ENCODE assay signal across 8 mouse cellular contexts in the genomic region with DNA sequence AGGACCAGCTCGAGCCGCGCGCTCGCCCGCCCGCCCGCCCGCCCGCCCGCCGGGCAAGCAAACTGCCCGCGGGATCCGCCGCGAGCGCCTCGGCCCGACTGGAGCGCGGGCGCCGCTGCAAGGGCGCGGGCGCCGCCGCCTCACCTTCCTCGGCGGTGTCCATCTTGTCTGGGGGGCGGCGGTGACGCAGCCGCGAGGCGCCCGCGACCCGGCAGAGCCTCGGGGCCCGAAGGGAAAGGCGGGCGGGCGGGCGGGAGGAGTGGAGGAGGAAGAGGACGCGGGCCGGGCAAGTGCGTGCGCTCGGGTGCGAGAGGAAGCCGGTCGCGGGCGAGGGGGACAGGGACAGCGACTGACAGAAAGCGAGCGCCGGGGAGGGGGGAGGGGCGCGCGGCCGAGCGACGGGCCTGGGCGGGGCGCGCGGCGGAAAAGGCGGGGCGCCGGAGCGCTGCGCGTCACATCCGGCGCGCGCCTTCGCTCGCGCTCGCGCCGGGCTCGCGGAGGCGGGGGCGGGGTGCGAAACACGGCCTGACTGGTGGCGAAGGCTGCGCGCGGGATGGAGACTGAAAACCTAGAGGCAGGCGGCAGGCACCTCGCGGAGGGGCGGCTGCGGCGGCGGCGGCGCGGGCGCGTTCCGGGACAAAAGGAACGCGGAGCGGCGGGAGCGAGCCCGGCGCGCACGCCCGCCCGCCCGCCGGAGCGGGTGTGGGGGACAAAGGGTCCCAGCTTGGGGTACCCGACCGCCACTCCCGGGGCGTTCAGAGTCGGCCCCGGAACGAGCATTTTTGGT. TPM values are rescaled to one million over a fixed set of nuclear protein-coding genes. Genes with fewer than 3 reads are reported as not detected.
DNase-seq lines count a peak whose midpoint lies in the region; ATAC-seq and TF ChIP-seq lines count a peak whose summit lies in the region.

A gene (minus strand): TSS at position 395 of the 787 bp plus-strand sequence.

- TF ChIP-seq POLR2A in MEL (IDR thresholded peaks at IDR 0.05; ENCODE audit: control insufficient read depth in 1 of 2, insufficient read depth in 1 of 2, low read depth in 1 of 2, low read length in 2 of 2, poor library complexity in 1 of 2), result peak; percentile 48 to 50; a peak in 2 of 4 replicates
- TF ChIP-seq POLR2A in olfactory bulb, adult 2 months (IDR thresholded peaks at IDR 0.05; ENCODE audit: insufficient read depth, low read depth, low read length), result peak; percentile 58; the same call in 1 of the 2 replicates

- no peak for TF ChIP-seq CTCF in MEL (IDR thresholded peaks at IDR 0.05 in 2 of 3, conservative IDR thresholded peaks at IDR 0.05 in 1 of 3; ENCODE audit: control insufficient read depth in 1 of 3, insufficient read depth in 1 of 3, low read depth in 2 of 3, low read length in 3 of 3, poor library complexity in 1 of 3, severe bottlenecking in 1 of 3)
- no peak for TF ChIP-seq CTCF in olfactory bulb, adult 2 months (IDR thresholded peaks at IDR 0.05; ENCODE audit: insufficient read depth, low read depth, low read length)

- no peak for TF ChIP-seq RAD21 in MEL (IDR thresholded peaks at IDR 0.05; ENCODE audit: low read depth, low read length)

- no peaks in the 10 kb centered on the region for H3K27me3 ChIP-seq in MEL (ENCODE audit: control insufficient read depth in 1 of 2, insufficient read depth in 2 of 2, low read length in 2 of 2)
- no peaks in the 10 kb centered on the region for H3K27me3 ChIP-seq in lung, embryonic 15.5 days

- H3K79me2 ChIP-seq in MEL (ENCODE audit: control insufficient read depth, insufficient read depth, low read length, poor library complexity), result peaks cover 51% of the 10 kb centered on the region

- peak within 1 kb of the TSS; percentile 91 for H3K27ac ChIP-seq in MEL (ENCODE audit: control insufficient read depth, low read depth, low read length)
- peak within 1 kb of the TSS; percentile 98 for H3K27ac ChIP-seq in lung, embryonic 15.5 days
- peak within 1 kb of the TSS; percentile 89 for H3K27ac ChIP-seq in olfactory bulb, adult 2 months (ENCODE audit: insufficient read depth, low read depth, low read length)

- H3K4me2 ChIP-seq in lung, embryonic 15.5 days, result peak within 1 kb of the TSS; percentile 72

- peak; percentile 91 for DNase-seq in MEL (ENCODE audit: low read depth, low spot score)
- DNase-seq in cerebellum, adult 8-10 months, result peak; percentile 91
- peak; percentile 65 for DNase-seq in layer of hippocampus, adult 9-10 months (ENCODE audit: low spot score)
- peak; percentile 81 to 84 for DNase-seq in thymus, adult 18-20 months

- ATAC-seq in frontal cortex, adult (ENCODE audit: low TSS enrichment), result peak; percentile 82
- ATAC-seq in hematopoietic stem cell, adult 5-6 weeks (replicated peaks in 1 of 2; ENCODE audit: insufficient read depth in 1 of 2, low FRiP score in 2 of 2, low TSS enrichment in 1 of 2, low read depth in 1 of 2, poor library complexity in 2 of 2, severe bottlenecking in 2 of 2), result peak; percentile 34 to 54
- peak; percentile 92 for ATAC-seq in lung, embryonic 15.5 days (ENCODE audit: borderline replicate concordance, extremely low read depth, low FRiP score, low TSS enrichment)

- peak within 1 kb of the TSS; percentile 97 for H3K4me3 ChIP-seq in MEL (ENCODE audit: control insufficient read depth in 1 of 2, insufficient read depth in 1 of 2, low read depth in 2 of 2, low read length in 2 of 2)
- peak within 1 kb of the TSS; percentile 94 for H3K4me3 ChIP-seq in lung, embryonic 15.5 days
- peak within 1 kb of the TSS; percentile 81 for H3K4me3 ChIP-seq in olfactory bulb, adult 2 months (ENCODE audit: insufficient read depth, low read depth, low read length)

- H3K9ac ChIP-seq in MEL (ENCODE audit: control insufficient read depth, low read depth, low read length, poor library complexity, severe bottlenecking), result peak within 1 kb of the TSS; percentile 97
- peak within 1 kb of the TSS; percentile 89 for H3K9ac ChIP-seq in lung, embryonic 15.5 days

- H3K9me3 ChIP-seq in MEL (replicated peaks; ENCODE audit: insufficient read depth, low read length), result no peaks in the 10 kb centered on the region
- no peaks in the 10 kb centered on the region for H3K9me3 ChIP-seq in lung, embryonic 15.5 days

- peaks cover 2 to 52% of the 10 kb centered on the region in 2 experiments; a peak in 3 of 4 replicates for H3K36me3 ChIP-seq in MEL (ENCODE audit: control insufficient read depth in 1 of 2, insufficient read depth in 2 of 2, low read length in 2 of 2)
- 0 out of 2 replicates have a peak, but pooled peaks cover 4% of the 10 kb centered on the region for H3K36me3 ChIP-seq in lung, embryonic 15.5 days

- under 1% methylated on average over 81 of the region's 132 CpGs for WGBS in lung, embryonic 15.5 days
- WGBS in olfactory bulb, adult 2 months, result under 1% methylated on average over 110 of the region's 132 CpGs

- H3K4me1 ChIP-seq in MEL (ENCODE audit: control insufficient read depth in 1 of 2, insufficient read depth in 2 of 2, low read length in 2 of 2), result peaks cover 36 to 38% of the 10 kb centered on the region in 2 experiments
- peaks cover 20% of the 10 kb centered on the region for H3K4me1 ChIP-seq in lung, embryonic 15.5 days
- peaks cover 12% of the 10 kb centered on the region for H3K4me1 ChIP-seq in olfactory bulb, adult 2 months (ENCODE audit: control insufficient read depth, insufficient read depth, low read length)

- TF ChIP-seq EP300 in MEL (IDR thresholded peaks at IDR 0.05; ENCODE audit: low read depth in 1 of 2, low read length in 2 of 2), result no peak

TF ChIP-seq in MEL, 35 proteins besides CTCF, POLR2A, EP300 and RAD21:
- no peak for TF ChIP-seq MEF2A (IDR thresholded peaks at IDR 0.05; ENCODE audit: extremely low read depth, insufficient replicate concordance, low read depth, low read length, poor library complexity, severe bottlenecking)
- TF ChIP-seq TAL1 (IDR thresholded peaks at IDR 0.05; ENCODE audit: low read length), result no peak
- no peak for TF ChIP-seq MYB (IDR thresholded peaks at IDR 0.05; ENCODE audit: low read depth, low read length)
- TF ChIP-seq ETS1 (IDR thresholded peaks at IDR 0.05; ENCODE audit: low read depth, low read length), result no peak; the same call in none of the 2 replicates
- no peak; the same call in 1 of the 2 replicates for TF ChIP-seq MAX (IDR thresholded peaks at IDR 0.05; ENCODE audit: low read length)
- no peak for TF ChIP-seq E2F4 (IDR thresholded peaks at IDR 0.05; ENCODE audit: borderline replicate concordance, low read depth, low read length)
- TF ChIP-seq HCFC1 (IDR thresholded peaks at IDR 0.05; ENCODE audit: low read depth, low read length), result peak; percentile 72; the same call in 1 of the 2 replicates
- TF ChIP-seq GABPA (IDR thresholded peaks at IDR 0.05; ENCODE audit: low read depth, low read length), result no peak
- TF ChIP-seq SIN3A (IDR thresholded peaks at IDR 0.05; ENCODE audit: low read length), result no peak
- no peak for TF ChIP-seq JUND (IDR thresholded peaks at IDR 0.05; ENCODE audit: low read depth, low read length)
- TF ChIP-seq ELF1 (IDR thresholded peaks at IDR 0.05; ENCODE audit: low read depth, low read length), result no peak; the same call in 1 of the 2 replicates
- no peak for TF ChIP-seq RCOR1 (IDR thresholded peaks at IDR 0.05; ENCODE audit: low read depth, low read length)
- no peak for TF ChIP-seq CHD1 (IDR thresholded peaks at IDR 0.05; ENCODE audit: low read depth, low read length)
- peak; percentile 85 for TF ChIP-seq NELFE (IDR thresholded peaks at IDR 0.05; ENCODE audit: low read depth, low read length)
- peak; percentile 39 for TF ChIP-seq TCF12 (IDR thresholded peaks at IDR 0.05; ENCODE audit: low read depth, low read length)
- no peak; the same call in 1 of the 2 replicates for TF ChIP-seq POLR2AphosphoS5 (IDR thresholded peaks at IDR 0.05; ENCODE audit: borderline replicate concordance, low read depth, low read length)
- no peak for TF ChIP-seq USF2 (IDR thresholded peaks at IDR 0.05; ENCODE audit: borderline replicate concordance in 1 of 2, insufficient read depth in 1 of 2, low read depth in 1 of 2, low read length in 2 of 2)
- peak; percentile 32; the same call in 1 of the 2 replicates for TF ChIP-seq NRF1 (IDR thresholded peaks at IDR 0.05; ENCODE audit: insufficient read depth, low read depth, low read length, poor library complexity, severe bottlenecking)
- no peak for TF ChIP-seq UBTF (IDR thresholded peaks at IDR 0.05; ENCODE audit: borderline replicate concordance, insufficient read depth, low read depth, low read length)
- TF ChIP-seq ZMIZ1 (IDR thresholded peaks at IDR 0.05; ENCODE audit: low read depth, low read length), result peak; percentile 74; the same call in 1 of the 2 replicates
- TF ChIP-seq BHLHE40 (IDR thresholded peaks at IDR 0.05; ENCODE audit: borderline replicate concordance, low read depth, low read length), result 0 out of 2 replicates have a peak, but pooled peaks have one; percentile 19
- TF ChIP-seq USF1 (IDR thresholded peaks at IDR 0.05; ENCODE audit: low read depth, low read length), result no peak
- 0 out of 2 replicates have a peak, but pooled peaks have one; percentile 1 for TF ChIP-seq TBP (IDR thresholded peaks at IDR 0.05; ENCODE audit: low read depth, low read length)
- TF ChIP-seq MAFK (IDR thresholded peaks at IDR 0.05; ENCODE audit: borderline replicate concordance, low read depth, low read length), result no peak
- TF ChIP-seq MXI1 (IDR thresholded peaks at IDR 0.05; ENCODE audit: low read depth, low read length), result no peak
- no peak for TF ChIP-seq MYC (IDR thresholded peaks at IDR 0.05; ENCODE audit: low read depth, low read length)
- peak; percentile 67; the same call in 1 of the 2 replicates for TF ChIP-seq MAZ (IDR thresholded peaks at IDR 0.05; ENCODE audit: low read depth, low read length)
- no peak for TF ChIP-seq ZNF384 (IDR thresholded peaks at IDR 0.05; ENCODE audit: low read depth, low read length)
- TF ChIP-seq POLR2AphosphoS2 (IDR thresholded peaks at IDR 0.05; ENCODE audit: low read length), result no peak
- TF ChIP-seq KAT2A (conservative IDR thresholded peaks at IDR 0.05; ENCODE audit: low read depth, low read length), result peak; percentile 13; the same call in 1 of the 2 replicates
- no peak for TF ChIP-seq GATA1 (IDR thresholded peaks at IDR 0.05; ENCODE audit: low read depth, low read length)

RNA-seq across cellular contexts. Expression of the gene that starts here (rescaled TPM):
- total RNA-seq in MEL (2012; rRNA removed), result 37.9 and 42.8 TPM in 2 replicates
- polyA plus RNA-seq in MEL (2012; ENCODE audit: insufficient read depth in 1 of 2, insufficient read length in 2 of 2, low read depth in 1 of 2, low replicate concordance in 2 of 2, missing spikeins in 1 of 2), result 100 to 1,000 TPM in 1 of 2 experiments, 10 to 100 TPM in 1; 62.5 to 114 TPM
- total RNA-seq in hematopoietic stem cell, adult 5-6 weeks (2017), result 59.5 and 62.7 TPM in 2 replicates
- polyA plus RNA-seq in lung, embryonic 15.5 days (2015; fragmentation: Nextera tagmentation; extraction: Ambion mirVana), result 24.1 and 27.3 TPM in 2 replicates
- polyA plus RNA-seq in olfactory bulb, adult 2 months (2012; ENCODE audit: insufficient read depth, insufficient read length, low replicate concordance, missing spikeins), result 73.0 TPM in 1 of 2 replicates, not detected in the other

Comparison
In these comparisons a context has a peak if more than half of its experiments do, and no peak if none do; other contexts are left out.
1. Peak in every context shown above with its lines: DNase-seq, ATAC-seq, H3K4me3 ChIP-seq and H3K27ac ChIP-seq.